Mouse (Mus musculus) CD4-positive, CD25-positive, alpha-beta regulatory T cell, adult 4 months (primary cell): ENCODE measurements around the gene Olfr577. TPM values are rescaled to one million over a fixed set of nuclear protein-coding genes. Genes with fewer than 3 reads are reported as not detected.

ENCODE experiments used
- ATAC-seq: one replicate; pipeline ENCODE4 v1.8.0; 2017
- polyA plus RNA-seq, 2 experiments: library from polyadenylated mRNA; unstranded; fragments of 100-300 nt; shearing (Covaris generic); gene quantifications; one replicate each; pipeline ENCODE4 v1.2.1; 2017

The Olfr577 gene
- not detected for polyA plus RNA-seq

GRCm38 (mm10) chr7:102975843-102976242 is at the start of gene Olfr577:
Gene Olfr577 (minus strand): TSS chr7:102975943.
- ATAC-seq: no peak

DNA sequence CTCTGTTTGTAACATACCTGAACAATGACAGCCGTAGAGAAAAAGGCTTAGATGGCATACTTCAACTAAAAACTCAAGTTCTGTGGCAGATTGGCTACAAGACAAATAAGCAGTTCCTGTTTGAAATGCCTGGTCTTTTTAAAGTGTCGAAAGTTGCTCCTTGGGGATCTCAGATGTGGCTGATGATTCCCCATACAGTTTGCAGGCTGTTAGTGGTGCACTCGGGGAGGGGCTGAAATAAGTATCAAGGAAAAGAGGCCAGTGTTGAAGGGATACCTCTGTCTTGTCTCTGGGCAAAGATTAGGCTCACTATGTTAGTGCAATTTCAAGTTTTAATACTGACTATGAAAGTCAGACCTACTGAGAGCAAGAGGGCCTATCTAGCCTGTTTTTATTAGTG is 13.5 kb upstream of the Olfr577 start, which contains the start of gene Olfr578:
Gene Olfr578 (minus strand): TSS at position 101 of the 400 bp plus-strand sequence.
- ATAC-seq: no peak

DNA sequence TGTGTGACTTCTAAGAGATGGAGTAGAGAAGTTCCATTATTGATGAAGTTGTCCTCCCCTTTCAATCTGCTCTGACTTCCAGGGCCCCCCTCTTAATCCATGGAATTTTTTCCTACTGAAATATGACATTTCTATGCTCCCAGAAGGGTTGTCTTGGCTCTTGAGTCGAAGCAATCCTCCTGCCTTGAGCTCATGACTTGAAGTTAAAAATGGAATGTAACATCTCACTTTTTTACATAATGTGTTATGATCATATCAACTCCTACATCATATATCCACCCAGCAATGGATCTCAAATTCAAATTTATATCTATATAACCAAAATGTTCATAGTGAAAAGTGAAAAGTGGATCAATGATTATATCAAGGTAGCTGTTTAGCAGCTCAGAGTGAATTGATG is 1.3 kb downstream of the Olfr577 start:
- ATAC-seq: no peak

DNA sequence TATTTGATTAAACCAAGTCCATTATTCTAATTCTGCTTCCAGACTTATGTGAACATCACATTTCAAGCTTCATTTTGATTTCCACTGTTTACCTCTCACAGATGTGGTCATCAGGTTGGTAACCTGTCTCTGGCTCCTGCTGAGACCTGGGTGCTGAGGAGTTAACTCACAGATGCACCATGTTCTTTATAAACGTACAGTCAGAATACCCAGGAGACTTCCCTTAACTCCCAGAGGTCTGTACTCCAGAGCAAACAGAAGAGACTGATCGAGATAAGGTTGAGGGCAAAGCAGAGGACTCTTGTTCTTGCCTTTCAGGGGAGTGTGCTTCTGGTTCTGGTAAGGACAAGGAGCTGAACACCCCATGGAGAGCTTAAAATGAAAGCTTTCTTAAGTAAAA is 13.4 kb downstream of the Olfr577 start, which contains the start of gene Olfr576:
Gene Olfr576 (plus strand): TSS at position 301 of the 400 bp plus-strand sequence.
- no peak for ATAC-seq

GRCm38 (mm10) chr7:102958593-102958992 is 17.1 kb downstream of the Olfr577 start, which contains the start of gene Olfr575:
Gene Olfr575 (minus strand): TSS chr7:102958775.
- ATAC-seq: no peak

GRCm38 (mm10) chr7:102958137-102958536 is 17.6 kb downstream of the Olfr577 start:
- ATAC-seq: no peak

- no peak for ATAC-seq
These were observed 25.0 kb downstream of the Olfr577 start for GRCm38 (mm10) chr7:102950732-102951131.

DNA sequence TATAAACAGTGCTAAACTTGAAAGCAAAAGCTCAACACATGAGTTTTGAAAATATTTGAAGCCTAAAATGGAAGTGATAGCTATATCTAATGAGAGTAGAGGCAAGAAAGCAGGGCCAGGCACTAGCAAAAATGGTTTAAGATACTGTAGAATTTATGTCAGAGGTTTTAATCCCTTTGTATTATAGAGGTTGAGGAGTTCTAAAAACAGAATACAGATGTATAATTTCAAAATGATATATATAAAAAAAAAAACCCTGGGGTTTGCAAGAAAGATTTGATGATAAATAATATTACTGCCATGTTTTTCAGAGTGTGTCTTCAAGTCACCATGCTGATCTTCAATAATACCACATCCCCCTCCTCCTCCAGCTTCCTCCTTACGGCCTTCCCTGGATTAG is 27.6 kb downstream of the Olfr577 start, which contains the start of gene Olfr574:
Gene Olfr574 (plus strand): TSS at position 301 of the 400 bp plus-strand sequence.
- no peak for ATAC-seq

DNA sequence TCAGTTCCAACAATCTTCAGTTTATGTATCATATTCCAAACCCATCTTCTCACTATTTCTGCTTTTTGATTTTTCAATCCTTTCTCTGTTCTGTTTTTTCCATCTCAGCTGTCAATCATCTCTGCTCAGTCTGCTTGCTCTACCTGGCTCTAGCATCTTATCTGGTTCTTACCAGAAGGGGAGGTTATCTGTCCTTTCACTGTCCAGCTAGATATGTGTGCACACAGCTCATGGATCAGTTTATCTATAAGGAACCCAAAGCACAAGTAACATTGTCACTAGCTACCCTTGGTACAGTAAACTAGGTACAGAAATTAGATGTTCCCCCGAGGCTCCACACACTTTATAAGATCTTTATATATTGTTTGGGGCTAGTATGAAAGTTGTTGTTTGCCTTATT is 32.3 kb downstream of the Olfr577 start:
- ATAC-seq: no peak

DNA sequence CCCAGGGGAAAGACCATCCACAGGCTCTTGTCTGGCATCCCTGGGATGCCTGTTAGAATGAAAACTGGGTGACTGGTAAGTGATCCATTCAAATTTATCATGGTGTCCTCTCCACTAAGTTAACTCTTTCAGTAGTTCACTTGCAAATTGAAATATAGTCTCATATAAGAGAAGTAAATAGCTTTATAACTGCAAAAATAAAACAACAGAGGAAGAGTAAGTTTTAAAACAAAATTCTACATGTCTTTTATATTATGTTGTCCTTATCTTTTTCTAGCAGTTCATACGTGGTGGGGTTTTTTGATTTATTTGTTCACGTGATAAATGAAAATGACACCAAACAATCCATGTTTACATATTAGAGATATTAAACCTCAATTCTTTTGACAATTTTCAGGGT is 33.3 kb downstream of the Olfr577 start, which contains the start of gene Olfr573-ps1:
Gene Olfr573-ps1 (minus strand): TSS at position 101 of the 400 bp plus-strand sequence.
- ATAC-seq: no peak

DNA sequence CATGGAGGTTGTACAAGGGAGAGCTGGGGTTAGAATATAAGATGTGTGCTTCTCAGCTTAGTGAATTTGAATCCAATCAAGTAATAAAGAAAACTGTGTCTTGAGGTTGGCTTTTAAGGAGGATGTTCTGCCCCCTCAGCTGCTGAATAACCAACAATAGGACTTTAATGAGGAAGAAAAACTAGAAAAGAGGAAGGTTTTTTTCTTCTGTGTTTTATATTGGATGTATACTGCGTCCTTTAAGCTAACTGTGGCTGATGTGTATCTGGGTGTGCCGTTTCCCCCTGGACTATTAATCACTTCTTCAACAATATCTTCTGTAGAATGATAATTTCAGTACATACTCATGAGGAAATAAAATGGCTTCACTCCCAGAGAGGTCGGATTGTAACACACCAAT is 48.6 kb downstream of the Olfr577 start:
- no peak for ATAC-seq

DNA sequence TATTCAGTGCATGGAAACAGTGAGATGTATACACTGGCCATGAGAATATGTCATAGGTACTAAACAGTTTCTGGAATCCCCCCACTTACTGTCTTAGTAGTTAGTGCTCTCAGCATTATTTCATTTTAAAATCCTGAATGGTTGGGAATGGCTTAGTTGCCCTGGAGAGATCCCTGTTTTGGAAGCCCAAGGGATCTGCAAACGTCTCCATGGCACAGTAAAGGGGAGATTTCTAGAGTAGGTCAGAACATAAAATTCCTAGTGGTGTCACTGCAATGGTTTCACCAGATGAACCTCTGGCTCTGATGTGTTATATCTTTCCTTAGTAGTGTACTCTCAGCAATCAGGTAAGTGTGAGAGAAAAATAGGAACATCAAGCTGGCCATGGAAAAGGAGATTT is 51.6 kb downstream of the Olfr577 start, which contains the start of gene Olfr572:
Gene Olfr572 (plus strand): TSS at position 301 of the 400 bp plus-strand sequence.
- ATAC-seq: no peak

Other genes starting within 250 kb of the Olfr577 start
- not detected for gene Olfr559, start 248.5 kb downstream of the Olfr577 start, polyA plus RNA-seq
- gene Olfr560, start 216.6 kb downstream of the Olfr577 start, polyA plus RNA-seq: not detected
- not detected for gene Olfr78, start 216.5 kb downstream of the Olfr577 start, polyA plus RNA-seq
- not detected for gene Olfr561, start 204.7 kb downstream of the Olfr577 start, polyA plus RNA-seq
- not detected for gene Olfr564, start 172.5 kb downstream of the Olfr577 start, polyA plus RNA-seq
- not detected for gene Olfr566, start 117.2 kb downstream of the Olfr577 start, polyA plus RNA-seq
- gene Olfr568, start 98.8 kb downstream of the Olfr577 start, polyA plus RNA-seq: not detected
- gene Olfr569, start 85.1 kb downstream of the Olfr577 start, polyA plus RNA-seq: not detected
- gene Olfr570, start 81.4 kb downstream of the Olfr577 start, polyA plus RNA-seq: not detected
- gene Olfr571, start 58.4 kb downstream of the Olfr577 start, polyA plus RNA-seq: under 1 TPM in 1 of 2 experiments, not detected in 1; 0.07 TPM
- gene Olfr572, start 51.5 kb downstream of the Olfr577 start, polyA plus RNA-seq: not detected
- gene Olfr573-ps1, start 33.4 kb downstream of the Olfr577 start, polyA plus RNA-seq: not detected
- not detected for gene Olfr574, start 27.5 kb downstream of the Olfr577 start, polyA plus RNA-seq
- gene Olfr575, start 17.2 kb downstream of the Olfr577 start, polyA plus RNA-seq: not detected
- not detected for gene Olfr576, start 13.3 kb downstream of the Olfr577 start, polyA plus RNA-seq
- gene Olfr578, start 13.4 kb upstream of the Olfr577 start, polyA plus RNA-seq: not detected
- gene Olfr582, start 62.1 kb upstream of the Olfr577 start, polyA plus RNA-seq: not detected
- gene Olfr583, start 75.4 kb upstream of the Olfr577 start, polyA plus RNA-seq: not detected
- gene Olfr584, start 105.9 kb upstream of the Olfr577 start, polyA plus RNA-seq: not detected
- not detected for gene Olfr585, start 121.8 kb upstream of the Olfr577 start, polyA plus RNA-seq
- gene Olfr586, start 149.7 kb upstream of the Olfr577 start, polyA plus RNA-seq: not detected
- not detected for gene Olfr588-ps1, start 164.9 kb upstream of the Olfr577 start, polyA plus RNA-seq
- not detected for gene Olfr589, start 180.4 kb upstream of the Olfr577 start, polyA plus RNA-seq
- not detected for gene Olfr591, start 202.4 kb upstream of the Olfr577 start, polyA plus RNA-seq
- gene Olfr592, start 208.9 kb upstream of the Olfr577 start, polyA plus RNA-seq: not detected
- gene Olfr593, start 235.9 kb upstream of the Olfr577 start, polyA plus RNA-seq: not detected
- gene Olfr594, start 241.1 kb upstream of the Olfr577 start, polyA plus RNA-seq: not detected